Mouse (Mus musculus) spleen, postnatal 36 days (tissue): Measurements from ENCODE around the gene A230050P20Rik.

Experiments used
- DNase-seq, 2 experiments: peaks; one replicate each; pipeline ENCODE4 v3.0.0; 2022; ENCODE audit warnings: low spot score in 2 of 2, mixed read lengths in 1 of 2

Gene A230050P20Rik

DNA sequence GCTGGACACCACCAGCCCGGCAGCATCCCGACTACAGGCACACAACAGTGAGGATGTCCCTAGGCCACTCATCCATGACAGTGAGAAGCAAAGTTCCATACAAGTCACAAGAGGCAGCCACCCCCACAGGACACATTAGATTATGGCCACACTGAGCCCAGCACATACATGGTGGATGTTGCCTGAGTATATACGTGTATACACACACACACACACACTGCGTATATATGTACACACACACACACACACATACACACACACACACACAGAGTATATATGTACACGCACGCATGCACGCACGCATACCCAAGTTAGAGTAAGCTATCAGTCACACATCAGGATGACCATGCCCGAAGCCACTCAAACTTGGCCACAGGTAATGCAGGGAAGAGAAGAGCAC is 26.9 kb downstream of the A230050P20Rik start:
- DNase-seq = no peak

DNA sequence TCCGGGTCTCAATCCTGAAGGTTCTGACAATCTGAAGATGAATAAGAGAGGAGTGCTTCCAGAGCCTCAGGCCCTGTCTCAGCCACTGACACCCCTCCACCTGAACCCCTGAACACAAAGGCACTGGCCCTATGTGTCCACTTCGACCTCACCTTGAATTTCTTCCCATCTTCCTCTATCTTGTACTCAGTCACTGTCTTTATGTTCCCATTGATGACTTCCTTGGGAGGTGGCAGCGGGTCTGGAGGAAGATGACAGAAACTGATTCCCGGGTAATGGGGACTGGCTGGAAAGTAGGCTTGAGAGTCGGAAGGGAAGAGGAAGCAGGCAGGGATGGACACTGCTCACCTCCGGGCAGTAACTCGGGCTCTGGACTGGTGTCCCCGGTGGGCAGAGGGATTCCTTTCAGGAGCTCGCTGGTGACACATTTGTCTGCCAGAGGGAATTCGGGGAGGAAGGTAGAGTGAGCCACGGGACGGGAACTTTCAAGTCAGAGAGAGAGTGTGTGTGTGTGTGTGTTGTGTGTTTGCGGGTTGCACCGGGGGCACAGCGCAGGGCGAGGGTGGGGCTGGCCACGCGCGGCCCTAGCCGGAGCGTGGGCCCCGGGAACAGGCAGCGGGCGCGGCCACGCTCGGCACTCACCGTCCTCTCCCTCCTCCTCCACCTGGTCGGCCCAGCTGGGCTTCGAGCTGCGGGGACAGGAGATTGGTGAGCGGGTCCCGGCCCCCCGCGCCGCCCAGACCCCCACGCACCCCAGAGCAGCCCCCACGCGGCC is 29.5 kb downstream of the A230050P20Rik start:
- DNase-seq = no peak

DNA sequence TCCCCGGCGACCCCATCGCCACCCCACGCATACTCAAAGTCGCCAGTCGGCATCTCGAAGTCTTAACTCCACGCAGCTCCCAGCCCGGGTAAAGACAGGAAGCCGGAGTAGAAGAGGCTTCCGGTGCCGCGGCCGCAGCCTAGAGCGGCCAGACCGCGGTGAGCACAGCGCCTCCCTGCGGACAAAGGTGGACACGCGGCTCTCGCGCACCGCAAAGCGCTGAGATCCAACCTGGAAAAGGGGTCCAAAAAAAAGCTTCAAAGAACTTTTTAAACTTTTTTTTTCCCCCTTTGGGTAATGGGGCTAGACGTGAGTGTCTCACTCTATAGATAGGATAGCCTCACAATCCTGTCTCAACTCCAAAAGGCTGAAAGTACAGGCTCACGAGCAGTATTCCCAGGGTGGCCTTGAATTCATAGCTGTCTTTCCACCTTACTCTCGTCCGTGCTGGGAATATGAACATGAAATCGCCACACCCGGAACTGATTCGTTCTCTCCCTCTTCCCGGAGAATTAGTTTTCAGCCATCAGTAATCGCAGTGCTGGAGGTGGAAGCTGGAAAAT is 30.1 kb downstream of the A230050P20Rik start, which contains the start of gene Eif3g:
Gene Eif3g (minus strand): TSS at position 113 of the 563 bp plus-strand sequence.
- DNase-seq = peak; percentile 81 to 85

DNA sequence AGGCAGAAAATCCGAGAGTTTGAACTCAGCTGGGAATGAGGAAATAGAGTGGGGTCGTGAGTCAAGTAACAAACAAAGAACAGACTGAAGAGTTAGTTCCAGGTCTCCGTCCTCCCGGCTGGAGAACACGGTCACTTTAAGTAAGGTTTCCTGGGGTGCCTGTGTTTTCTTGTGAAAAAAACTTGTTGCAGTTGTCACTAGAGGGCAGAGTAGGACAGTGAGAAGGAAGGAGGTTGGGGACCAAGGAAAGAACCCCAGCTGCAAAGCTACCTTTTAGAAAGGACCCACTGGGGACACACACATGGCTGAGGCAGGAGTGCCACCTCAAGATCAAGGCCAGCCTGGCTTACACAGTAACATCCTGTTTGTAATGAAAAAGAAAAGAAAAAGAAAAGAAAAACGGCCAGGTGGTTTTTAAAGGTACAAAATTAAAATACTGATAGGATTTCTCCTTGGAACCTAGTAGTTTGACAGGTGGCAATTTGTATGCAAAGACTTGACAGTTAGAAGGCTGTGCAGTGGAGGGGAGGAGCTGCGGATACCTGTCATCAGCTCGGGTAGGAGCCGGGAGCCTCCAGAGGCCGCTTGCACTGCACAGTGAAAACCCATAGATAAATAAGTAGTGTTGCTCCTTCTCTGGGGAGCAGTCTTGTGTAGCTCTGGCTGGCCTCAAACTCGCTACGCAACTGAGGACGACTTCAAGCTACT is 33.2 kb downstream of the A230050P20Rik start:
- DNase-seq = peak; percentile 51 to 65

DNA sequence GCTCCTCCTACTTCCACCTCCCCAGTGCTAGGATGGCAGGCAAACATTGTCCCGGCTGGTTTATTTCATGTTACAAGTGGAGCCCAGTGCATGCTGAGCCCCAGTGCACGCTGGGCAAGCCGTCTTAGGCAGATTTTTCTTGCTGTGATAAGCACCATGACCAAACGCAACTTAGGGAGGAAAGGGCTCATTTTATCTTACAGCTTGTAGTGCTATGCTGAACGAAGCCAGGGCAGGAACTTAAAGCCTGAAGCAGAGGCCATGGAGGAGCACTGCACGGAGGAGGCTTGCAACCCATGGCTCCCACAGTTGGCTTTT is 33.7 kb downstream of the A230050P20Rik start:
- DNase-seq = no peak

DNA sequence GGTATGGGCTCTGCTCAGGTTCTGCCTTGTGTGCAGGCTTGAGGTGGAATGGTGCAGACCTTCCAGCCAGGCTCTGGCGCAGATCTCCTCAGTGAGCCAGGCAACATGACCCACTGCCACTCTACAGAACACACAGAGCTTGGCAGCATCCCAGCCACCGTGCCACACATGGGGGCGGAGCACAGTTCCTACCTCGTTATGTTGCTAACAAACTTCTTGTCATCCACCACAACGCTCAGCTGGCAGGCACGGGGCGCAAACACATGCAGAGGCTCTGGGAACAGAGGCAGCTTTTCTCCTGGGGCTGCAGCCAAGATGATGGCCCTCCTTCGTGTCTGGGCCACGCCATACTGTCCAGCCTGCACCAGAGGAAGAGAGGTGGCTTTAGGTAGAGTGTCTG is 41.5 kb downstream of the A230050P20Rik start:
- DNase-seq = no peak

DNA sequence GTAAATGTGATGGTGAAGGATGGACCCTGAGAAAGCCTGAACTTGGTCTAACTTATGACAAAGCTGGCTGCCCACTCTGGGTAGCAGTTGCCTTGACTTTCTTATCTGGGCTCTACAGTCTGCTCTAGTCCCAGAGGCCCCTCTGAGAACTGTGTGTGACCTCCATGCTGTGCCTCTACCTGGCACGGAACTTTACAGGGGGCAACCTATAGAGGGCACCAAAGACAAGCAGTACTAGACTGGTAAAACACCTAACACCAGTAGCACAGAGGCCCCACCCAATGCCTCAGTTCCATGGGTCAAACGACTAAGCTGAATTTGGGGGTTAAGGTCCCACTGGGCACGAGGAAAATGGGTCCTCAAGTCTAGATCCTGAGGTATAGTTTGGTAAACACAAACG is 47.7 kb downstream of the A230050P20Rik start:
- peak; percentile 33 to 54 for DNase-seq

DNA sequence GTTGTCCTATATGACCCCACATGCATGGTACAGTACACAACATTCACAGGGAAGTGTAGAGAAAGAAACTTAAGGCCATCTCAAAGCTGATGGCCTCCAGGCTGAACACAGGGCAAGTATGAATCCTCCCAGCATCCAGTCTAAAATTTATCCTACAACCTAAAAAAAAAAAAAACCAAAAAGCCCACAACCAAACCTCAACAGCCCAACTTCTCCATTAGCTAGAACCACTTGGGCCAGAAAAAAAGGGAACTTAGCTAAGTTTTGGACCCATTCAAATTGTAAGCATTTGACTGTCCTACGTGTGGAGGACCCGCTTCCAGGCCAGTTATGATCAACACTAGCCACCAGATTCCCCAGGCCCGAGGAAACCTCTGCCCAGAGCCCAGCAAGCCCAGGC is 54.8 kb downstream of the A230050P20Rik start:
- DNase-seq = no peak
